ENCODE assay signal across 24 mouse cellular contexts in genomic region chr6:33993842-33994241, GRCm38 (mm10). TPM values are rescaled to one million over a fixed set of nuclear protein-coding genes. Genes with fewer than 3 reads are reported as not detected.
DNase-seq lines count a peak whose midpoint lies in the region; ATAC-seq and TF ChIP-seq lines count a peak whose summit lies in the region.
"Had no signal": no experiment of that assay in that cellular context is flagged by ENCODE, and none has a peak within 500 bp of the region (broad histone marks: within the 10 kb centered on the region; RNA-seq: fewer than 3 reads in every experiment).

No protein-coding gene starts in this region.

- 68% methylated on average over 6 of the region's 6 CpGs for WGBS in midbrain, embryonic 12.5 days
- 52% methylated on average over 6 of the region's 6 CpGs for WGBS in midbrain, embryonic 16.5 days

- in situ Hi-C loops in ES-E14 (cut with MboI; ENCODE audit: low sequenced_read_pairs in 2 of 2, unreplicated experiment in 2 of 2), result no loop called here

- H3K9ac ChIP-seq in midbrain, embryonic 12.5 days (replicated peaks), result no peak overlapping the region
- H3K9ac ChIP-seq in midbrain, embryonic 16.5 days (ENCODE audit: low read depth, low read length), result no peak overlapping the region
- no peak overlapping the region for H3K9ac ChIP-seq in ES-E14 (ENCODE audit: insufficient read depth, low read depth, low read length, poor library complexity, severe bottlenecking)
- H3K9ac ChIP-seq: forebrain, embryonic 13.5 days; heart, embryonic 13.5 days; hindbrain, embryonic 14.5 days had no signal

- H3K36me3 ChIP-seq in midbrain, embryonic 12.5 days, result no peaks in the 10 kb centered on the region
- H3K36me3 ChIP-seq in midbrain, embryonic 16.5 days (ENCODE audit: control insufficient read depth, insufficient read depth, low read length), result no peaks in the 10 kb centered on the region
- H3K36me3 ChIP-seq in ES-E14 (ENCODE audit: control insufficient read depth, insufficient read depth, low read length, poor library complexity, severe bottlenecking), result no peaks in the 10 kb centered on the region
- H3K36me3 ChIP-seq: forebrain, embryonic 10.5 days; G1E; heart, embryonic 10.5 days; heart, embryonic 13.5 days had no signal

- H3K27me3 ChIP-seq in midbrain, embryonic 12.5 days, result peaks cover 5% of the 10 kb centered on the region; the same call in 1 of the 2 replicates
- H3K27me3 ChIP-seq in midbrain, embryonic 16.5 days (ENCODE audit: control insufficient read depth, insufficient read depth, low read depth, low read length), result no peaks in the 10 kb centered on the region
- H3K27me3 ChIP-seq: forebrain, embryonic 13.5 days had no signal

- H3K4me2 ChIP-seq in midbrain, embryonic 12.5 days (replicated peaks), result no peak overlapping the region
- H3K4me2 ChIP-seq in midbrain, embryonic 16.5 days (ENCODE audit: low read length), result no peak overlapping the region
- H3K4me2 ChIP-seq: forebrain, embryonic 13.5 days; heart, embryonic 13.5 days; hindbrain, embryonic 14.5 days had no signal

- peaks cover 14% of the 10 kb centered on the region for H3K4me1 ChIP-seq in midbrain, embryonic 12.5 days
- H3K4me1 ChIP-seq in midbrain, embryonic 16.5 days (ENCODE audit: control insufficient read depth, insufficient read depth, low read length), result peaks cover 7% of the 10 kb centered on the region; the same call in 1 of the 2 replicates
- H3K4me1 ChIP-seq in ES-E14 (ENCODE audit: control insufficient read depth in 2 of 2, insufficient read depth in 2 of 2, low read length in 2 of 2, poor library complexity in 1 of 2), result peaks cover 2 to 17% of the 10 kb centered on the region in 2 experiments; a peak in 3 of 4 replicates
- H3K4me1 ChIP-seq: heart, embryonic 10.5 days; heart, embryonic 13.5 days had no signal

- no peaks in the 10 kb centered on the region for H3K9me3 ChIP-seq in midbrain, embryonic 12.5 days
- no peaks in the 10 kb centered on the region for H3K9me3 ChIP-seq in midbrain, embryonic 16.5 days (replicated peaks; ENCODE audit: control insufficient read depth, low read length, poor library complexity, severe bottlenecking)
- H3K9me3 ChIP-seq in ES-E14 (ENCODE audit: control insufficient read depth, insufficient read depth, low read depth, low read length), result no peaks in the 10 kb centered on the region
- H3K9me3 ChIP-seq: forebrain, embryonic 10.5 days; forebrain, embryonic 13.5 days; G1E; heart, embryonic 10.5 days; heart, embryonic 13.5 days had no signal

- H3K27ac ChIP-seq in midbrain, embryonic 12.5 days (replicated peaks), result peak overlapping the region; percentile 30; the same call in 1 of the 2 replicates
- no peak overlapping the region for H3K27ac ChIP-seq in midbrain, embryonic 16.5 days (ENCODE audit: low read length)
- H3K27ac ChIP-seq in ES-E14 (ENCODE audit: insufficient read depth, low read depth, low read length, poor library complexity, severe bottlenecking), result no peak overlapping the region
- H3K27ac ChIP-seq: forebrain, embryonic 13.5 days; heart, adult 2 months; heart, embryonic 10.5 days; heart, embryonic 13.5 days; hindbrain, embryonic 14.5 days had no signal

- no peak for ATAC-seq in midbrain, embryonic 12.5 days (ENCODE audit: low FRiP score, low read depth)
- no peak for ATAC-seq in midbrain, embryonic 16.5 days
- no peak for ATAC-seq in megakaryocyte-erythroid progenitor cell, adult 5-6 weeks (replicated peaks; ENCODE audit: low FRiP score, low TSS enrichment, poor library complexity, severe bottlenecking)
- ATAC-seq: CD4-positive, CD25-positive, alpha-beta regulatory T cell, adult 4 months; forebrain, embryonic 13.5 days had no signal

- DNase-seq in ES-CJ7 (ENCODE audit: low read depth, low spot score) (peak; percentile 40), ES-E14 (ENCODE audit: low read depth, low spot score) (no peak)
- DNase-seq in Muller cell, postnatal 12 days (ENCODE audit: inconsistent ontology term), result no peak
- DNase-seq: adrenal gland, postnatal 10 days; adrenal gland, postnatal 36 days; cerebellum, adult 18-20 months; cerebellum, adult 9-10 months; cerebellum, postnatal 14 days; gastrocnemius, postnatal 10 days; gastrocnemius, postnatal 36 days; heart, adult 2 months; heart, postnatal 14 days; heart, postnatal 4 days had no signal

- H3K4me3 ChIP-seq in midbrain, embryonic 12.5 days, result no peak overlapping the region
- no peak overlapping the region for H3K4me3 ChIP-seq in midbrain, embryonic 16.5 days (ENCODE audit: low read depth, low read length)
- H3K4me3 ChIP-seq in ES-E14 (ENCODE audit: insufficient read depth in 1 of 2, low read depth in 1 of 2, low read length in 2 of 2, poor library complexity in 1 of 2, severe bottlenecking in 1 of 2), result no peak overlapping the region
- H3K4me3 ChIP-seq: forebrain, embryonic 10.5 days; forebrain, embryonic 13.5 days; heart, adult 2 months; heart, embryonic 10.5 days; heart, embryonic 13.5 days had no signal

TF ChIP-seq in ES-E14, 5 proteins besides CTCF, POLR2A, EP300 and RAD21:
- TF ChIP-seq MAFK (IDR thresholded peaks at IDR 0.05; ENCODE audit: insufficient read depth, low read depth, low read length) (no peak), ZNF384 (IDR thresholded peaks at IDR 0.05; ENCODE audit: low read depth, low read length) (peak; percentile 90)

RNA-seq across cellular contexts. Expression of gene Lrguk, which starts 35.4 kb away (rescaled TPM):
- polyA plus RNA-seq in midbrain, embryonic 12.5 days (2016; fragmentation: Nextera tagmentation; extraction: Ambion mirVana), result 0.90 and 0.99 TPM in 2 replicates
- 0.50 and 1.1 TPM in 2 replicates for polyA plus RNA-seq in midbrain, embryonic 16.5 days (2015; fragmentation: Nextera tagmentation; extraction: Ambion mirVana)
- total RNA-seq in ES-E14 (2012; rRNA removed), result 1.7 and 2.0 TPM in 2 replicates
- 0.44 TPM in 1 of 2 replicates, not detected in the other for total RNA-seq in megakaryocyte-erythroid progenitor cell, adult 5-6 weeks (2014; fragmentation: Nextera tagmentation)
- 0.76 TPM in 1 of 2 replicates, not detected in the other for total RNA-seq in megakaryocyte-erythroid progenitor cell, adult 5-6 weeks (2017)
- total RNA-seq: granulocyte monocyte progenitor cell, adult 5-6 weeks had no signal
- polyA plus RNA-seq: CD4-positive, CD25-positive, alpha-beta regulatory T cell, adult 4 months had no signal
